Mouse (Mus musculus): ENCODE measurements around the gene L2hgdh. TPM values are rescaled to one million over a fixed set of nuclear protein-coding genes. Genes with fewer than 3 reads are reported as not detected.

L2hgdh gene
- polyA plus RNA-seq, 1 experiment = 35.5 TPM

DNA sequence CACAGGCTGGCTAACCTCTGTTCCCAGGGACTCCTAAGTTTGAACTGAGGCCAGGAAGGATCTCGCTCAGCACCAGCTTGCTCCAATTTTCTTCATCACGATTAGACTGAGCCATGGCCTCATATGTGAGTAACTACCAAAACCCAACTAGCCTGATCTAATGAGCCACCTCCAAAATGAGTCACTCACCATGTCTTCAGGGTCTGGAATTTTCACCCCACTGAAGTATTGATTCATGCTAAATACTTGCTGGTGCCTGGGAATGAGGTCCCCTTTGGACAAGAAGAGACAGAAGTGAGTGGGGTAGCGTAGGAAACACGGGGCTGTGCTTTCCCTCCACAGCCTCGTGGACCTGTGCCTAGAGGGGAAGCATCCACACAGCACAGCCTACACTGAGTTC lies 29.3 kb upstream of the L2hgdh start:
- Histone ChIP-seq H3K4me1 (ENCODE audit: control insufficient read depth, insufficient read depth, low read length) (peaks cover 7% of the 10 kb centered on the region; the same call in 1 of the 2 replicates), H3K36me3 (ENCODE audit: control insufficient read depth, insufficient read depth, low read length) (peaks cover 3% of the 10 kb centered on the region; the same call in 1 of the 2 replicates), H3K4me3 (ENCODE audit: insufficient read depth, low read depth, low read length) (no peak overlapping the region), H3K27me3 (replicated peaks; ENCODE audit: control insufficient read depth, insufficient read depth, low read length) (no peaks in the 10 kb centered on the region), H3K27ac (ENCODE audit: insufficient read depth, low read depth, low read length) (no peak overlapping the region)
- TF ChIP-seq CTCF (conservative IDR thresholded peaks at IDR 0.05; ENCODE audit: insufficient read depth, insufficient read length, low read depth, low read length) (no peak), POLR2A (IDR thresholded peaks at IDR 0.05; ENCODE audit: low read depth, low read length) (no peak)
- 53% methylated on average over 5 of the region's 5 CpGs for WGBS
- DNase-seq = no peak

DNA sequence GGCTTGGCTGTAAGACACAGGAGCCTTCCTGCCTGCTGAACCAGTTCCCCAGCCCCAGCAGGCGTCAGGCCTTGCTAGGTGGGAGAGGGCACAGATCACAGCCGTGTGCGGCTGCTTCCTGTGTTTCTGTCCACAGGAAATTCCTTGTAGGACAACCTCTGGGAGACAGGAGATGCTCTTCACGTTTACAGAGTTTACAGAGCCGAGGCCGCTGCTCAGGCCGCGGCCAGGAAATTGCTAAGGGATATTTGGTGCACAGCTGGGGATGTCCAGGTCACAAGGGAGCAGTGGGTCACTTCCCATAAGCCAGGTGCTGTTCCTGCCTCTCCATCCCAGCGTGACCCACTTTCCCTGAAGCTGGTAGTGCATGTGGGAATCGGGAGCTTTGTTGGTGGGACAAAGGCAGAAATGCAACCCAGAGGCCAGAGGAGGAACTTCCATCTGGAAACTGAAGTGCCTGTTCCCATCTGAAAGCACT lies 27.2 kb upstream of the L2hgdh start:
- Histone ChIP-seq H3K4me3 (ENCODE audit: insufficient read depth, low read depth, low read length) (no peak overlapping the region), H3K4me1 (ENCODE audit: control insufficient read depth, insufficient read depth, low read length) (no peaks in the 10 kb centered on the region), H3K27ac (ENCODE audit: insufficient read depth, low read depth, low read length) (no peak overlapping the region), H3K27me3 (replicated peaks; ENCODE audit: control insufficient read depth, insufficient read depth, low read length) (no peaks in the 10 kb centered on the region), H3K36me3 (ENCODE audit: control insufficient read depth, insufficient read depth, low read length) (peaks cover 3% of the 10 kb centered on the region; the same call in 1 of the 2 replicates)
- WGBS = 30% methylated on average over 10 of the region's 10 CpGs
- TF ChIP-seq POLR2A (IDR thresholded peaks at IDR 0.05; ENCODE audit: low read depth, low read length) (no peak), CTCF (conservative IDR thresholded peaks at IDR 0.05; ENCODE audit: insufficient read depth, insufficient read length, low read depth, low read length) (0 out of 2 replicates have a peak, but pooled peaks have one; percentile 9)
- DNase-seq = peak; percentile 67

DNA sequence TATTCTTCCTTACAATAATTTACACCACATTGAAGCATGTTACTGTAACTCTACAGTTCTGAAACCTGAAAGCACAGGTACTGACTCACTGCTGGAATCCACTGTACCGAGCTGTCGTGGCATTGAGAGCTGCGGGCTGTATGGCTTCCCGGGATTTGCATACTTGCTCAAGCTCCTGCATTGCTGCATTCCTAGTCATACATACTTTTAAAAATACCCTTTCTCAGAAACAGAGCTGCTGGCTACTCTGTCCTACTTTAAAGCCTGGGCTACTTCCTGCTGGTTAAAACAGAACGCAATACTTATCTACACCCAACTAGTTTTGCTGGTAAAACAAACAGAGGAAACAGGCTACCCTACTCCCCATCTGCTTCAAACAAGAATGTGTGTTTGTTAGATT lies 19.5 kb upstream of the L2hgdh start:
- 71% methylated on average over 5 of the region's 5 CpGs for WGBS
- no peaks in the 10 kb centered on the region for H3K27me3 ChIP-seq (replicated peaks; ENCODE audit: control insufficient read depth, insufficient read depth, low read length)
- no peak overlapping the region for H3K4me3 ChIP-seq (ENCODE audit: insufficient read depth, low read depth, low read length)
- no peaks in the 10 kb centered on the region; the same call in 1 of the 2 replicates for H3K4me1 ChIP-seq (ENCODE audit: control insufficient read depth, insufficient read depth, low read length)
- TF ChIP-seq CTCF (conservative IDR thresholded peaks at IDR 0.05; ENCODE audit: insufficient read depth, insufficient read length, low read depth, low read length) (no peak), POLR2A (IDR thresholded peaks at IDR 0.05; ENCODE audit: low read depth, low read length) (no peak)
- no peak for DNase-seq
- no peak overlapping the region for H3K27ac ChIP-seq (ENCODE audit: insufficient read depth, low read depth, low read length)
- H3K36me3 ChIP-seq (ENCODE audit: control insufficient read depth, insufficient read depth, low read length) = peaks cover 1% of the 10 kb centered on the region

- Histone ChIP-seq H3K4me1 (ENCODE audit: control insufficient read depth, insufficient read depth, low read length) (no peaks in the 10 kb centered on the region; the same call in 1 of the 2 replicates), H3K36me3 (ENCODE audit: control insufficient read depth, insufficient read depth, low read length) (peaks cover 1% of the 10 kb centered on the region), H3K27ac (ENCODE audit: insufficient read depth, low read depth, low read length) (no peak overlapping the region), H3K27me3 (replicated peaks; ENCODE audit: control insufficient read depth, insufficient read depth, low read length) (no peaks in the 10 kb centered on the region), H3K4me3 (ENCODE audit: insufficient read depth, low read depth, low read length) (no peak overlapping the region)
- no peak for TF ChIP-seq CTCF (conservative IDR thresholded peaks at IDR 0.05; ENCODE audit: insufficient read depth, insufficient read length, low read depth, low read length)
- TF ChIP-seq POLR2A (IDR thresholded peaks at IDR 0.05; ENCODE audit: low read depth, low read length) = no peak
- WGBS = 45% methylated on average over 5 of the region's 5 CpGs
- DNase-seq = peak; percentile 31
Measured at GRCm38 (mm10) chr12:69741965-69742364, 17.3 kb upstream of the L2hgdh start.

GRCm38 (mm10) chr12:69733923-69734322 lies 9.2 kb upstream of the L2hgdh start:
- 67% methylated on average over 3 of the region's 3 CpGs for WGBS
- Histone ChIP-seq H3K27me3 (replicated peaks; ENCODE audit: control insufficient read depth, insufficient read depth, low read length) (no peaks in the 10 kb centered on the region), H3K36me3 (ENCODE audit: control insufficient read depth, insufficient read depth, low read length) (no peaks in the 10 kb centered on the region), H3K4me1 (ENCODE audit: control insufficient read depth, insufficient read depth, low read length) (peaks cover 7% of the 10 kb centered on the region), H3K27ac (ENCODE audit: insufficient read depth, low read depth, low read length) (no peak overlapping the region), H3K4me3 (ENCODE audit: insufficient read depth, low read depth, low read length) (no peak overlapping the region)
- TF ChIP-seq POLR2A (IDR thresholded peaks at IDR 0.05; ENCODE audit: low read depth, low read length) (no peak), CTCF (conservative IDR thresholded peaks at IDR 0.05; ENCODE audit: insufficient read depth, insufficient read length, low read depth, low read length) (no peak)
- DNase-seq = no peak

DNA sequence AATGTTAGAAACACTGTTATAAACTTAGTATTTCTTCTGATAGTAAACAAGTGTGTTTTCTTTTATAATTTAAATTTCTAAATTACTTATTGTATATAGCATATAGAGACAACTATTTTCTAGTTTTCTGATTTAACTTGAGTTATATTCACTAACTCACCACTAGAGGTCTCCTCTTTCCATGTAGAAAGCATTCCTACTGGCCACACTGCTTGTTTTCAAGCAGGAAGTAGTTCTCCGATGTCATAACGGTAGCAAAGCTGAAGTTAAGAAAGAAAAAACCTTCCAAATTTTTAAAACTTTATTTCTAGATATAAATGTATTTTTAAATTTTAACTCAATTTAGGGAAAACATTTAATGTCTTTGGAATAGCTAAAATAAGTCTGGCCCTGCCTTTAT lies 8.8 kb upstream of the L2hgdh start:
- WGBS = 0% methylated on average over 2 of the region's 2 CpGs
- H3K27ac ChIP-seq (ENCODE audit: insufficient read depth, low read depth, low read length) = no peak overlapping the region
- TF ChIP-seq POLR2A (IDR thresholded peaks at IDR 0.05; ENCODE audit: low read depth, low read length) (no peak), CTCF (conservative IDR thresholded peaks at IDR 0.05; ENCODE audit: insufficient read depth, insufficient read length, low read depth, low read length) (no peak)
- H3K27me3 ChIP-seq (replicated peaks; ENCODE audit: control insufficient read depth, insufficient read depth, low read length) = no peaks in the 10 kb centered on the region
- no peaks in the 10 kb centered on the region for H3K36me3 ChIP-seq (ENCODE audit: control insufficient read depth, insufficient read depth, low read length)
- H3K4me3 ChIP-seq (ENCODE audit: insufficient read depth, low read depth, low read length) = no peak overlapping the region
- H3K4me1 ChIP-seq (ENCODE audit: control insufficient read depth, insufficient read depth, low read length) = peaks cover 7% of the 10 kb centered on the region
- peak; percentile 55 for DNase-seq

DNA sequence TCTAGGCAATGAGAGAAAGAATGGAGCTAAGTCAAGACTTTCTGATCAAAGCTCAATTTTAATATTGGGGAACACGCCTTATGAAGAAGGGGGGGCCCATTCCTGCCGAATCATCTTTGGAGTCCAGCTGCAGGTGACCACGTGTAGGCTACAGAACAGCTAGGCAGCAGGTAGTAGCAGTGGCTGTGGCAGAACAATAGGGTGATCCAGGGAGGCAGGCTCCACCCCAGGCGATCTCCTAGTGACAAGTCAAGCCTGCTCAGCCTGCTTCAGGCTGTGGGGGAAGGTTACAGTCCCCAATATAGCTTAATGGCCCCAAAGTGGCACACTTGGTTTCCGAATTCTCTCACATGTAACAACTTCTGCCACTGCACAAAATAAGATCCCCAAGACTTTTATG lies 7.5 kb upstream of the L2hgdh start:
- TF ChIP-seq CTCF (conservative IDR thresholded peaks at IDR 0.05; ENCODE audit: insufficient read depth, insufficient read length, low read depth, low read length) = no peak
- WGBS = 67% methylated on average over 5 of the region's 5 CpGs

More for the DNA sequence above, 7.5 kb upstream of the L2hgdh start:
- no peak overlapping the region for H3K4me3 ChIP-seq (ENCODE audit: insufficient read depth, low read depth, low read length)
- no peak overlapping the region for H3K27ac ChIP-seq (ENCODE audit: insufficient read depth, low read depth, low read length)
- DNase-seq = no peak
- H3K27me3 ChIP-seq (replicated peaks; ENCODE audit: control insufficient read depth, insufficient read depth, low read length) = no peaks in the 10 kb centered on the region
- peaks cover 7% of the 10 kb centered on the region for H3K4me1 ChIP-seq (ENCODE audit: control insufficient read depth, insufficient read depth, low read length)
- H3K36me3 ChIP-seq (ENCODE audit: control insufficient read depth, insufficient read depth, low read length) = no peaks in the 10 kb centered on the region
